Mouse (Mus musculus): Measurements from ENCODE around the gene Ap1g2.

Gene Ap1g2

GRCm38 (mm10) chr14:55089199-55089947, 17.0 kb downstream of the Ap1g2 start:
- 25% methylated on average over 13 of the region's 13 CpGs for WGBS

GRCm38 (mm10) chr14:55086009-55086514, 20.3 kb downstream of the Ap1g2 start:
- WGBS = 84% methylated on average over 6 of the region's 6 CpGs

GRCm38 (mm10) chr14:55085324-55086008, 20.9 kb downstream of the Ap1g2 start:
- 53% methylated on average over 9 of the region's 9 CpGs for WGBS

GRCm38 (mm10) chr14:55083481-55083880, 22.9 kb downstream of the Ap1g2 start:
- 34% methylated on average over 6 of the region's 6 CpGs for WGBS

GRCm38 (mm10) chr14:55081105-55081504, 25.3 kb downstream of the Ap1g2 start:
- 33% methylated on average over 5 of the region's 5 CpGs for WGBS

- WGBS = 18% methylated on average over 8 of the region's 8 CpGs
Observed at GRCm38 (mm10) chr14:55079214-55079970, 27.0 kb downstream of the Ap1g2 start.

GRCm38 (mm10) chr14:55078366-55078989, 27.9 kb downstream of the Ap1g2 start:
- 31% methylated on average over 23 of the region's 23 CpGs for WGBS

GRCm38 (mm10) chr14:55077481-55078365, 28.7 kb downstream of the Ap1g2 start:
- WGBS = 43% methylated on average over 15 of the region's 15 CpGs

GRCm38 (mm10) chr14:55076956-55077355, 29.4 kb downstream of the Ap1g2 start:
- WGBS = 70% methylated on average over 3 of the region's 3 CpGs

GRCm38 (mm10) chr14:55076224-55076623, 30.2 kb downstream of the Ap1g2 start:
- 13% methylated on average over 6 of the region's 6 CpGs for WGBS

- WGBS = 86% methylated on average over 12 of the region's 12 CpGs
Observed at GRCm38 (mm10) chr14:55074416-55074815, 32.0 kb downstream of the Ap1g2 start.

GRCm38 (mm10) chr14:55071756-55072155, 34.6 kb downstream of the Ap1g2 start:
- WGBS = 36% methylated on average over 19 of the region's 19 CpGs

- WGBS = 54% methylated on average over 8 of the region's 8 CpGs
Observed at GRCm38 (mm10) chr14:55066042-55066441, 40.4 kb downstream of the Ap1g2 start.

GRCm38 (mm10) chr14:55065391-55065790, 41.0 kb downstream of the Ap1g2 start:
- 72% methylated on average over 13 of the region's 13 CpGs for WGBS

- WGBS = 74% methylated on average over 35 of the region's 35 CpGs
Observed at GRCm38 (mm10) chr14:55064481-55065370, 41.7 kb downstream of the Ap1g2 start.

- 69% methylated on average over 22 of the region's 22 CpGs for WGBS
Observed at GRCm38 (mm10) chr14:55063581-55064381, 42.6 kb downstream of the Ap1g2 start.

GRCm38 (mm10) chr14:55063117-55063516, 43.3 kb downstream of the Ap1g2 start:
- WGBS = 84% methylated on average over 5 of the region's 5 CpGs

- 18% methylated on average over 17 of the region's 17 CpGs for WGBS
Observed at GRCm38 (mm10) chr14:55062626-55063025, 43.8 kb downstream of the Ap1g2 start.

GRCm38 (mm10) chr14:55061845-55062244, 44.5 kb downstream of the Ap1g2 start:
- WGBS = 50% methylated on average over 7 of the region's 7 CpGs
